Mouse (Mus musculus): ENCODE results near the gene Tmem63a. TPM values are rescaled to one million over a fixed set of nuclear protein-coding genes. Genes with fewer than 3 reads are reported as not detected.

Gene Tmem63a
- polyA plus RNA-seq, 1 experiment = 26.9 TPM

- H3K27ac ChIP-seq (ENCODE audit: insufficient read depth, low read length) = no peak overlapping the region
- H3K9ac ChIP-seq (ENCODE audit: low read depth, poor library complexity, severe bottlenecking) = no peak overlapping the region
- H3K27me3 ChIP-seq (ENCODE audit: control insufficient read depth, insufficient read depth, low read length, poor library complexity, severe bottlenecking) = no peaks in the 10 kb centered on the region
- peaks cover 10% of the 10 kb centered on the region for H3K4me1 ChIP-seq (ENCODE audit: control insufficient read depth, insufficient read depth, low read length)
- no peak overlapping the region for H3K4me3 ChIP-seq (ENCODE audit: low read depth, low read length)
- H3K9me3 ChIP-seq (replicated peaks; ENCODE audit: control insufficient read depth, insufficient read depth, low read length, poor library complexity, severe bottlenecking) = no peaks in the 10 kb centered on the region
- TF ChIP-seq POLR2A (IDR thresholded peaks at IDR 0.05; ENCODE audit: insufficient read depth, low read length) (no peak), EP300 (IDR thresholded peaks at IDR 0.05; ENCODE audit: insufficient read depth, low read depth, low read length) (peak; percentile 64), CTCF (IDR thresholded peaks at IDR 0.05; ENCODE audit: low read depth, low read length) (peak; percentile 99)
- H3K36me3 ChIP-seq (ENCODE audit: control insufficient read depth, insufficient read depth, low read length, poor library complexity, severe bottlenecking) = no peaks in the 10 kb centered on the region
Measured at GRCm38 (mm10) chr1:180919686-180920085, 22.5 kb upstream of the Tmem63a start.

- Histone ChIP-seq H3K27ac (ENCODE audit: insufficient read depth, low read length) (no peak overlapping the region), H3K9me3 (replicated peaks; ENCODE audit: control insufficient read depth, insufficient read depth, low read length, poor library complexity, severe bottlenecking) (no peaks in the 10 kb centered on the region), H3K4me3 (ENCODE audit: low read depth, low read length) (no peak overlapping the region), H3K4me1 (ENCODE audit: control insufficient read depth, insufficient read depth, low read length) (peaks cover 19% of the 10 kb centered on the region), H3K27me3 (ENCODE audit: control insufficient read depth, insufficient read depth, low read length, poor library complexity, severe bottlenecking) (no peaks in the 10 kb centered on the region), H3K9ac (ENCODE audit: low read depth, poor library complexity, severe bottlenecking) (no peak overlapping the region), H3K36me3 (ENCODE audit: control insufficient read depth, insufficient read depth, low read length, poor library complexity, severe bottlenecking) (no peaks in the 10 kb centered on the region)
- TF ChIP-seq CTCF (IDR thresholded peaks at IDR 0.05; ENCODE audit: low read depth, low read length) = no peak
- peak; percentile 68 for TF ChIP-seq EP300 (IDR thresholded peaks at IDR 0.05; ENCODE audit: insufficient read depth, low read depth, low read length)
Measured at GRCm38 (mm10) chr1:180922273-180923048, 19.7 kb upstream of the Tmem63a start.

GRCm38 (mm10) chr1:180924737-180925136 lies 17.4 kb upstream of the Tmem63a start:
- Histone ChIP-seq H3K27me3 (ENCODE audit: control insufficient read depth, insufficient read depth, low read length, poor library complexity, severe bottlenecking) (no peaks in the 10 kb centered on the region), H3K4me3 (ENCODE audit: low read depth, low read length) (no peak overlapping the region), H3K9ac (ENCODE audit: low read depth, poor library complexity, severe bottlenecking) (no peak overlapping the region), H3K27ac (ENCODE audit: insufficient read depth, low read length) (peak overlapping the region; percentile 77), H3K4me1 (ENCODE audit: control insufficient read depth, insufficient read depth, low read length) (peaks cover 19% of the 10 kb centered on the region), H3K9me3 (replicated peaks; ENCODE audit: control insufficient read depth, insufficient read depth, low read length, poor library complexity, severe bottlenecking) (no peaks in the 10 kb centered on the region), H3K36me3 (ENCODE audit: control insufficient read depth, insufficient read depth, low read length, poor library complexity, severe bottlenecking) (no peaks in the 10 kb centered on the region)
- TF ChIP-seq EP300 (IDR thresholded peaks at IDR 0.05; ENCODE audit: insufficient read depth, low read depth, low read length) = peak; percentile 100
- TF ChIP-seq CTCF (IDR thresholded peaks at IDR 0.05; ENCODE audit: low read depth, low read length) = no peak

- TF ChIP-seq EP300 (IDR thresholded peaks at IDR 0.05; ENCODE audit: insufficient read depth, low read depth, low read length) (no peak), CTCF (IDR thresholded peaks at IDR 0.05; ENCODE audit: low read depth, low read length) (no peak), POLR2A (IDR thresholded peaks at IDR 0.05; ENCODE audit: insufficient read depth, low read length) (no peak)
- Histone ChIP-seq H3K36me3 (ENCODE audit: control insufficient read depth, insufficient read depth, low read length, poor library complexity, severe bottlenecking) (no peaks in the 10 kb centered on the region), H3K27me3 (ENCODE audit: control insufficient read depth, insufficient read depth, low read length, poor library complexity, severe bottlenecking) (no peaks in the 10 kb centered on the region), H3K9ac (ENCODE audit: low read depth, poor library complexity, severe bottlenecking) (no peak overlapping the region; the same call in 1 of the 2 replicates), H3K27ac (ENCODE audit: insufficient read depth, low read length) (no peak overlapping the region), H3K4me3 (ENCODE audit: low read depth, low read length) (no peak overlapping the region), H3K9me3 (replicated peaks; ENCODE audit: control insufficient read depth, insufficient read depth, low read length, poor library complexity, severe bottlenecking) (no peaks in the 10 kb centered on the region), H3K4me1 (ENCODE audit: control insufficient read depth, insufficient read depth, low read length) (peaks cover 19% of the 10 kb centered on the region)
Measured at GRCm38 (mm10) chr1:180926286-180926685, 15.9 kb upstream of the Tmem63a start.

GRCm38 (mm10) chr1:180929599-180929998 lies 12.5 kb upstream of the Tmem63a start:
- Histone ChIP-seq H3K4me3 (ENCODE audit: low read depth, low read length) (no peak overlapping the region), H3K36me3 (ENCODE audit: control insufficient read depth, insufficient read depth, low read length, poor library complexity, severe bottlenecking) (no peaks in the 10 kb centered on the region), H3K27ac (ENCODE audit: insufficient read depth, low read length) (no peak overlapping the region), H3K9me3 (replicated peaks; ENCODE audit: control insufficient read depth, insufficient read depth, low read length, poor library complexity, severe bottlenecking) (no peaks in the 10 kb centered on the region), H3K4me1 (ENCODE audit: control insufficient read depth, insufficient read depth, low read length) (peaks cover 13% of the 10 kb centered on the region), H3K9ac (ENCODE audit: low read depth, poor library complexity, severe bottlenecking) (no peak overlapping the region), H3K27me3 (ENCODE audit: control insufficient read depth, insufficient read depth, low read length, poor library complexity, severe bottlenecking) (no peaks in the 10 kb centered on the region)
- TF ChIP-seq EP300 (IDR thresholded peaks at IDR 0.05; ENCODE audit: insufficient read depth, low read depth, low read length) = no peak
- TF ChIP-seq CTCF (IDR thresholded peaks at IDR 0.05; ENCODE audit: low read depth, low read length) = no peak
- TF ChIP-seq POLR2A (IDR thresholded peaks at IDR 0.05; ENCODE audit: insufficient read depth, low read length) = no peak

DNA sequence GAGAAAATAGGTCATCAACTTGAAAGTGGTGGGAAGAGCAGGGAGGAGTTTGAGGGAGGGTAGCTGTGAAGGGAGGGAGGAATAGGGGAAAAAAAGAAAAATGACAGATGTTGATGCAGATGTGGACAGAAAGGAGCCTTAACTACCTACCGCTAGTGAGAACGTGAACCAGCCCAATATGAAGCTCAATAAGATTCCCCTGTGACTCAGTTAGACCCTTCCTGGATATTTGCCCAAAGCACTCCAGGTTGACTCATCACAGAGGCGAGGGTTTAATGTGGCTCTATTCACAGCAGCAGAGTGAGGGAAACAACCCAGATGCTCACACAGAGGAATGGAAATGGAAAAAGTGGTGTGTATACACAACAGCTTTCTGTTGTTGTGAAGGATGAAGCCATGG lies 11.0 kb upstream of the Tmem63a start:
- Histone ChIP-seq H3K4me1 (ENCODE audit: control insufficient read depth, insufficient read depth, low read length) (peaks cover 8% of the 10 kb centered on the region), H3K27me3 (ENCODE audit: control insufficient read depth, insufficient read depth, low read length, poor library complexity, severe bottlenecking) (no peaks in the 10 kb centered on the region), H3K9me3 (replicated peaks; ENCODE audit: control insufficient read depth, insufficient read depth, low read length, poor library complexity, severe bottlenecking) (no peaks in the 10 kb centered on the region), H3K4me3 (ENCODE audit: low read depth, low read length) (no peak overlapping the region), H3K27ac (ENCODE audit: insufficient read depth, low read length) (no peak overlapping the region), H3K36me3 (ENCODE audit: control insufficient read depth, insufficient read depth, low read length, poor library complexity, severe bottlenecking) (no peaks in the 10 kb centered on the region), H3K9ac (ENCODE audit: low read depth, poor library complexity, severe bottlenecking) (no peak overlapping the region)
- TF ChIP-seq EP300 (IDR thresholded peaks at IDR 0.05; ENCODE audit: insufficient read depth, low read depth, low read length) (no peak), POLR2A (IDR thresholded peaks at IDR 0.05; ENCODE audit: insufficient read depth, low read length) (no peak), CTCF (IDR thresholded peaks at IDR 0.05; ENCODE audit: low read depth, low read length) (no peak)
